Mouse (Mus musculus): Measurements from ENCODE around the gene Pramef20.
"Not testable (repeated sequence)": the region's sequence is repeated elsewhere in the genome, so short reads cannot be mapped to it uniquely, and the experiment has no call there.

Gene Pramef20

DNA sequence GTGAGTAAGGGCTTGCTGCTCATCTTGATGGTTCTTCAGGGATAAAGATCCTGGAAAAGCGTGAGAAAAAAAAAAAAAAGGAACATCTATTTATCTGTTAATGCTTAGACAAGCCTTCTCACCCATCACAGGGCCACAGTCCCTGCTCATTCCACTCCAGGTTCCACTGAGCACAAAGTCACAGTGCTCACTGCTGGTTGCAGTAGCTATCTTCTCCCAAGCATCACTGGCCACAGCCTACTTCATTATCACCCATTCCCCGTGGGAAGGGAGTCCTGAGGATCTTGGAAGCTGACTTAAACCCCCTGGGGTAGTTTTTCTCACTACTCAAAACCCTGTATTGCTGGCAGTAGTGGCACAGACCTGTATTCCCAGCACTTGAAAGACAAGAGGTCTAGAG lies at the start of gene Pramef20:
TSS of gene Pramef20 (minus strand) at position 23 of the 400 bp plus-strand sequence.
- no peak for DNase-seq (ENCODE audit: low spot score)

DNA sequence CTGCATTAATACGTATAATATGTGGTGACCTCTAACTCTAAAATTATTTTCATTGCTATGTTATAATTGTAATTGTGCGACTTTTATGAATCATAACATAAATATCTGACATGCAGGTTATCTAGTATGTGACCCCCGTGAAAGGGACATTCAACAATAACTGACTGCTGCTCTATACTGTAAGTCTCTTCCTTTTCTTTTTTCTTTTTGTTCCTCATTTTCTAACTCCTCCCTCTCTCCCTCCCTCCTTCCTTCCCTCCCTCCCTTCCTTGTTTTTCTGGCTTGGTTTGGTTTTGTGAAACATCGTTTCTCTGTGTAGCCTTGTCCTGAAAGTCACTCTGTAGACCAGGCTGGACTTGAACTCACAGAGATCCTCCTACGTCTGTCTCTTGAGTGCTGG lies 46.9 kb upstream of the Pramef20 start:
- no peak for DNase-seq (ENCODE audit: low spot score)

DNA sequence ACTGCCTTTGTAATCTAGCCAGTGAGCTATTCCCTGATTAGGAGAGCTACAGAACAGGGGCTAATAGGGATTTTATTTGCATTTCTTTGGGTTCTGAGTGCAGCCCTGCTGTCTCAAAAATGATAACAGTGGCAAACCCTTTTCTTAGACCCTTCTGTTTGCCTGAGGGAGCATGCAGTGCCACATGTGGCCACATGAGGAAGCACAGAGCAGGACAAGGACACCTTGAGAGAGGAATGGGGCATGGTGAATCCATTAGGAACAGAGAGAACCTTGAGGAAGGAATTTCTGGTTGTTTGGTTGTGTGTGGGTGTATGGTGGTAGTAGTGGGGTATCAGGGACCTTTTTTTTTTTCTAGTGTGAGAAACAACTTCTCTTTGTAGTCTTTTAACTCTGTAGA lies 42.9 kb upstream of the Pramef20 start:
- DNase-seq (ENCODE audit: low spot score): no peak

DNA sequence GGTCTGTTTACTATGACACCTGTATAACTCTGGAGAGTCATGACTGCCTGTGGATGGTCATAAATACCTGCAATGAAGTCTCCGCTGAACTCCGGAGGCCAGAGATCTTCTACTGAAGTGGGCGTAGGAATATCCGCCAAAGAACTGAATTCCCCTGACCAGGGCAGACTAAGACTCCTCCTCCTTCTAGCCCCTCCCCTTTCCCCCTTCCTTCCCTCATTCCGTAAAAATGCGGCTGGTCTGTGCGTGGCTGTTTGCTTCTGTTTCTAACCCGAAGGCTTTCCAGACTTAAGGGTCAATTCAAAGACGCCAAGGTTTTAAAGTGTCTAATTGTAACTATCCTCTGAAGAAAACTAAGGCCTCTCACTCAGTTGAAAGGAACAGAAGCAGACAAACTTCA lies 30.6 kb upstream of the Pramef20 start, which contains the start of gene Pramef12:
TSS of gene Pramef12 (minus strand) at position 175 of the 400 bp plus-strand sequence.
- DNase-seq (ENCODE audit: low spot score): no peak

DNA sequence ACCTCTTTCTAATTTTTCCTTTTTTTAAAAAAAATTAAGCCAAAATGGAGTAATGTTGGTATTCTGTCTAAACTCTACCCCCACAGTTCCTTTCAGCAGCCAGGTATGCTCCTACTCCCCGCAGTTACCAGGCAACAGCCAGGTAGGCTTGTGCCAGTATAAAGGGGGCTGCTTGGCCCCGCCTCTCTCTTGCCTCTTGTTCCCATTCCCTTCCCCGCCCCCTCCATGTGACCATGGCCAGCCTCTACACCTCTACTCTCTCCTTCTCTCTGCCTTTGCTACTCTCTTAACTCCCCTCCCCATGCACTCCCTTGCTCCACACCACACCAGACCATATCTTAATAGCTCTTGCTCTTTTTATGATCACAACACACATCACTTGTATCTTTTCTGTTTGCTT lies 28.5 kb upstream of the Pramef20 start:
- no peak for DNase-seq (ENCODE audit: low spot score)

DNA sequence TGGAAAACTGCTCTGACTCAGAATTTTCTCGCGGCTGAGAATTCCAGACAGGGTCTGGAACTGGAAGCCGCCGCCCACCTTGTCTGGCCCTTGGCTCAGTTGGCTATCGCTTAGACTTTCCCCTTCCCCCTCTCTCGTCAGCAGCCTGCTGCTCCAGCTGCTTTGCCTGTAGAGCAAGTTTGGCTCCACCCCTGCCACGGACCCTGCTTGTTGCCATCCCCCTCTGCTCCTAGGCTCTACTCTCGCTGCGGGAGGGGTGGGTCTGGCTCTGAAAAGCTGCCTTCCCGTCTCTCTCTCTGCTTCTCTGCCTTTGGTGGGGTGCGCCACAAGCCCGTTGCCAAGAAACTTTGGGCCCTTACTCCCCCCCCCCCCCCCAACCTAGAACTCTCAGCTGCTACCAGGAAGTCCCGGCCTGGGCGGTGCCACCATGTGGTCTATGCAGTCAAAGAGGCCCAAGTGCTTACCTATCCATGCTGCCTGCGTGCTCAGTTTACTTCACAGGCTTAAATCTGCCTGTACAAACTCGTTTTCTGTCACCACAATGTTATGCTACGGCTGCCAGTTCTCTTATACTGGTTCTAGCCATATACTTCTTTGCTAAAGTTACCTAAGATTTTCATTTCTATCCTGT lies 26.8 kb upstream of the Pramef20 start:
- no peak for DNase-seq (ENCODE audit: low spot score)

DNA sequence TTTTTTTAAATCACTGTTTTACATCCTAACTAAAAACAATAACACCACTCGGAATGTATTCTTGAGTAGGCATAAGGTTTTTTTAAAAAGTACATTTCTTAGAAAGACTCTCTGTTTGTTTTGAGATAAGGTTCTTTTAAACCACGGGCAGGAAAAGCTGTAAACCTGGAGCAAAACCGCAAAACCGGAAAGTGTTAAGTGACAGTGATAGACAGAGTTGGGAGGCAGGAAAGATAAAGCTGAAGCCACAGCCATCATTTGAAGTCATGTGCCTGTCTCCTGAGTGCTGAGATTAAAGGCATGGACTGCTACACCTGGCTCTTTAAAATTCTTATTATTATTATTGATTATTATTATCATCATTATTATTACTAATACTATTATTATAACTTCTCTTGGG lies 25.0 kb upstream of the Pramef20 start:
- DNase-seq (ENCODE audit: low spot score): no peak

DNA sequence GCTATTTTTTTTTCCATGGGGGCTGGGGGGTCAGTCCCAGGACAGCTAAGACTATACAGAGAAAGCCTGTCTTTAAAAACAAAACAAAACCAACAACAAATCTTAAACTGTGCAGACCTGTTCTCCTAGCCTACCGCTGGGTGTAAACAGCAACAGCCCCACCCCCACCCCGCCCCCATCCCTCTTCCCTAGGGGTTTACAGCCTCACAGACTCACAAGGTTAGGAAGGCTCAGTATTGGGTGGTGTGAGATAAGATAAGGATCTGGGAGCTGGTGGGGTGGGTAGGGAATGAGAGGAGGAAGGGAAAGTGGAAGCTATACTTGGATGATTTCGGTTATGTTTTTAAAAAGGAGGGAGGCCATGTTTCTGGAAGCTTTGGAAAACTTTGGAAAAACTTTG lies 18.6 kb upstream of the Pramef20 start:
- DNase-seq (ENCODE audit: low spot score): no peak

DNA sequence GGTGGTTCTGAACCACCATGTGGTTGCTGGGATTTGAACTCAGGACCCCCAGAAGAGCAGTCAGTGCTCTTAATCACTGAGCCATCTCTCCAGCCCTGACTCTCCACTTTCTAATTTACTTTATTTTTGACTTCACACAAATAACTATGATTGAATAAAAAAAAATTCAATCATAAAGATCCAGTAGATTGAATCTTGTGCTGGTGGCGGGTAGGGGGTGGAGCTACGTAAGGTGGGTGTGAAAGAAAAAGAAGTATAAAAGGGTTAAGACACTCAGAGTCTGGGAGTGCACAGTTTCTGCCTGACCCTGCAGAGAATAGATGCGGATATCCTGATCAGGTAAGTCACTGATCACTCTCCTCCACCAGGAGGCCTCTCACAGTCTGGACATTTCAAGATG lies 20.1 kb downstream of the Pramef20 start, which contains the start of gene Gm13119:
TSS of gene Gm13119 (plus strand) at position 301 of the 400 bp plus-strand sequence.
- DNase-seq (ENCODE audit: low spot score): not testable (repeated sequence)

DNA sequence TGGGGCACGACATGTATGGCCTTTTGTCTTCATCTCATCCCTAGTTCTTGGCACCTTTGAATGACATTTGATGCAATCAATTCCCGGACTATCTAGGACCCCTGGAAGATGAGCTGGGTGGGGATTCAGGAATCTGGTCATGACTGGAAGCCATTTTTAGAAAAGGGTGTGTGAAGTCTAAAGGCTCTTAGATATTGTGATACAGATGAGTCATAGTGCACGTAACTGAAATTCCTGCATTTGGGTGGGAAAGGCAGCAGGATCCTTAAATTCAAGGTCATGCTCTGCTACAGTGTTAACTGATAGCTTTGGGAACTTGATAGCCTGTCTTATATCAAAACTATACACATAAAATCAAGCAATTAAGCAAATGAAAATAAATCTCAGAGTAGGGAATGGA lies 41.9 kb downstream of the Pramef20 start:
- DNase-seq (ENCODE audit: low spot score): not testable (repeated sequence)

DNA sequence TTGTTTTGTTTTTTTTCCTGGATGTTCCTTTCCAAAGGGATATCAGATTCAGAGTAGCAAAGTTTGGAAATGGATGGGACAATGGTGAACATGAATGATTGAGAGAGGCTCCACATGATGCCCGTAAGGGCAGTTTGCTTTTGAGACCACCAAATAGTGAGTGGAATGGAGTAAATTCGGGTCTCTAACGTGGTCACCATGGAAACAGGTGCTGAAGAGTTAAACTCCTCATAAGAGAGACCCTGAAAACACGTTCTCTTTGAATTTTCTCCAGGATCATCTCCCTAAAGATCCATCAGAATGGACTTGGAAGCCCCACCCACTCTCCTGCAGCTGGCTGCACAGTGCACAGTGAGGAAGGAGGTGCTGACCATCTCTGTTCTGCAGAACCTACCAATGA lies 47.8 kb downstream of the Pramef20 start, which contains the start of gene Gm13128:
TSS of gene Gm13128 (plus strand) at position 301 of the 400 bp plus-strand sequence.
- DNase-seq (ENCODE audit: low spot score): not testable (repeated sequence)
